Mouse (Mus musculus) neural tube, embryonic 13.5 days (tissue): ENCODE data around the gene B4galnt3. TPM values are rescaled to one million over a fixed set of nuclear protein-coding genes. Genes with fewer than 3 reads are reported as not detected.

Experiments
- ATAC-seq: fragments of 200-750 bp; cut with Nextera tagmentation; 2 replicates; pipeline ENCODE4 v1.8.0; 2017; ENCODE audit warnings: low read depth, mild to moderate bottlenecking, moderate TSS enrichment, moderate library complexity
- H3K27ac ChIP-seq: fragments of 300-500 bp; sonication (generic); replicated peaks from 2 replicates; pipeline ENCODE4 v1.5.1; 2015; ENCODE audit warnings: moderate library complexity, mild to moderate bottlenecking, inconsistent platforms
- H3K27me3 ChIP-seq: fragments of 300-500 bp; sonication (generic); 2 replicates; pipeline ENCODE4 v1.6.1; 2015; ENCODE audit warnings: mild to moderate bottlenecking, inconsistent platforms
- H3K36me3 ChIP-seq: fragments of 300-500 bp; sonication (generic); 2 replicates; pipeline ENCODE4 v1.6.1; 2015; ENCODE audit warnings: mild to moderate bottlenecking, inconsistent platforms
- H3K4me1 ChIP-seq: fragments of 300-500 bp; sonication (generic); replicated peaks from 2 replicates; pipeline ENCODE4 v1.6.1; 2015; ENCODE audit warnings: inconsistent platforms
- H3K4me2 ChIP-seq: fragments of 300-500 bp; sonication (generic); 2 replicates; pipeline ENCODE4 v1.6.1; 2015; ENCODE audit warnings: inconsistent platforms, mild to moderate bottlenecking, moderate library complexity
- H3K4me3 ChIP-seq: fragments of 300-500 bp; sonication (generic); 2 replicates; pipeline ENCODE4 v1.5.1; 2015; ENCODE audit warnings: mild to moderate bottlenecking, inconsistent platforms
- H3K9ac ChIP-seq: fragments of 300-500 bp; sonication (generic); 2 replicates; pipeline ENCODE4 v1.6.1; 2015; ENCODE audit warnings: moderate library complexity, mild to moderate bottlenecking, inconsistent platforms
- H3K9me3 ChIP-seq: fragments of 300-500 bp; sonication (generic); 2 replicates; pipeline ENCODE4 v1.6.1; 2016; ENCODE audit warnings: inconsistent platforms
- WGBS: fragments of 180-500 bp; shearing (Covaris S2); methylation state at CpG from one replicate; pipeline ENCODE4 v1.1.7; 2015; 5-methylcytosine and 5-hydroxymethylcytosine counted together
- polyA plus RNA-seq: library from polyadenylated mRNA; unstranded; fragments of >200 nt; fragmentation: Nextera tagmentation; extraction: Ambion mirVana; gene quantifications from 2 replicates; pipeline ENCODE4 v1.2.1, GENCODE M21; 2015

Gene B4galnt3
- polyA plus RNA-seq, 1 experiment from 2014 or later, result 0.11 TPM

DNA sequence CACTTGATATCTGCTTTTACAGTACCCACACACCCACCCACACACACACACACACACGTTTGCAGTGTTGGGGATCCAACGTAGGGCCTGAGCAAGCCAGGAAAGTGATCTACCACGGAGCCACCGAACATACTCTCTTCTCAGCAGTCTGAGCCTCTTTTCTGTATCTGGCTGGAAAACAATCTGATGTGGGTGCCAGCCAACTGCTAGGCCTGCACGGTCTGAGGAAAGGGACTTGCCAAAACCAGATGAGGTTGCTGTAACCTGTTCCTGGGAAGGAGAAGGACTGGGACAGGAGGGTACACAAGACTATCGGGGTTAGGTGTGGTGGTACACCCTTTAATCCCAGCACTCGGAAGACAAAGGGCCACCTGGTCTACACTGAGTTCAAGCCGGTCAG, 51.1 kb downstream of the B4galnt3 start:
- Histone ChIP-seq H3K4me2 (no peak overlapping the region), H3K27me3 (no peaks in the 10 kb centered on the region), H3K9me3 (no peaks in the 10 kb centered on the region), H3K4me3 (no peak overlapping the region), H3K27ac (no peak overlapping the region), H3K36me3 (no peaks in the 10 kb centered on the region), H3K4me1 (no peaks in the 10 kb centered on the region), H3K9ac (no peak overlapping the region)
- WGBS, result 81% methylated on average over 8 of the region's 8 CpGs
- ATAC-seq, result no peak

DNA sequence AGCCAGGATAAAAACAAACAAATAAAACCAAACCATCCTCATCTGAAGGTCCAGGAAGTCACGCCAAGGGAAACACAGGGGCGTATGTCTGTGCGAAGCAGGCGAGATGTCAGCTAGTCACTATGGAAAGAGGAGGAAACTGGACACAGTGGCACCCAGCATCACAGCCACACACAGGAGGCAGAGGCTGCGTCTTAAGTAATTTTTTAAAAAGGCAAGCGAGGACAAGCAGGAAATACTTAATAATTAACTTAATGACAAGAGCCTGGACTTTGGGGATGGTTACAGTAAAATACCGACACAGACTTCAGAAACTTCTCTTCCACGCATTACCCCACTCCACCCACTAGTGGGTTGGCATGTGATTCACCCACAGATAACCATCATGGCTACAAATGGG, 51.8 kb downstream of the B4galnt3 start:
- no peak overlapping the region for H3K4me3 ChIP-seq
- H3K9ac ChIP-seq, result no peak overlapping the region
- H3K36me3 ChIP-seq, result no peaks in the 10 kb centered on the region
- no peak overlapping the region for H3K27ac ChIP-seq
- WGBS, result 87% methylated on average over 8 of the region's 8 CpGs
- no peak overlapping the region for H3K4me2 ChIP-seq
- no peaks in the 10 kb centered on the region for H3K9me3 ChIP-seq
- ATAC-seq, result no peak
- H3K27me3 ChIP-seq, result no peaks in the 10 kb centered on the region
- H3K4me1 ChIP-seq, result no peaks in the 10 kb centered on the region

DNA sequence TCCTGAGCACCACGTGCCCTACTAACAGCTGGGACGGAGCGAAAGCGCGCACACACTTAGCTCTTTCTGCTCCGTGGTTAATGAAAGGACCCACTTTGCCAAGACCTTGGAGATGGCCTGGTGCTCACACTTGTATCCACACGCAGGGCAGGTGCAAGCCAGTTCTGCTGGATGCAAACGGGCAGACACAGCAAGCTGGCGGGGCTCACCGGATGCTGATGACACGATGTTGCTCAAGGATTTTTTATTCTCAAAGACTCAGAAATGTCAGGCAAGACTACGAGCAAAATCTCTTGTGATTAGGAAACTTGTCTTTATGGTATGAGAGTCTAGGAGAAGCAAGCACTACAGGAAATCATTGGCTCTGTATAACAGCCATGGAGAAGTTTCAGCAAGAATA, 52.9 kb downstream of the B4galnt3 start:
- Histone ChIP-seq H3K4me2 (no peak overlapping the region), H3K27ac (no peak overlapping the region), H3K4me1 (no peaks in the 10 kb centered on the region), H3K9ac (no peak overlapping the region), H3K4me3 (no peak overlapping the region), H3K9me3 (no peaks in the 10 kb centered on the region), H3K27me3 (no peaks in the 10 kb centered on the region), H3K36me3 (no peaks in the 10 kb centered on the region)
- WGBS, result 93% methylated on average over 12 of the region's 12 CpGs
- ATAC-seq, result no peak

DNA sequence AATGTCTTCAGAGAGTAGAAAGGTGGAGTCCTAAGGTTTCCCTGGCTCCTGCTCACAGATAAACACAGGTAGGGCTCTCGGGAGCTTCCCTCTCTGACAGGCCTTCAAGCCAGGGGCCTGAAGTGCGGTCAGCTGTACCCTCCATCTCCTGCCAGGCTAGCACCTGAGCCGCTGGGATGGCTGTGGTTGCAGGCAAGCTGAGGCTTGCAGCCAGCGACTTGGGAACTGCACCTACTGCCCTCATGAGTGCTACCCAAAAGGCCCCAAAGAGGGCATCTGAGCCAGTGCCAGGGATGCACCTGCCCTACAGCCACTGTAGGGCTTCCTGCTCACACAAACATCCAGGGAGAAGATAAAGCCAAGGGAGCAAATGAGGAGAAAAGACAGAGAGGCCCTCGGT, 53.9 kb downstream of the B4galnt3 start:
- Histone ChIP-seq H3K4me3 (no peak overlapping the region), H3K27ac (no peak overlapping the region), H3K4me1 (no peaks in the 10 kb centered on the region), H3K4me2 (no peak overlapping the region), H3K27me3 (no peaks in the 10 kb centered on the region), H3K9me3 (no peaks in the 10 kb centered on the region), H3K9ac (no peak overlapping the region), H3K36me3 (no peaks in the 10 kb centered on the region)
- no peak for ATAC-seq
- 81% methylated on average over 5 of the region's 5 CpGs for WGBS

DNA sequence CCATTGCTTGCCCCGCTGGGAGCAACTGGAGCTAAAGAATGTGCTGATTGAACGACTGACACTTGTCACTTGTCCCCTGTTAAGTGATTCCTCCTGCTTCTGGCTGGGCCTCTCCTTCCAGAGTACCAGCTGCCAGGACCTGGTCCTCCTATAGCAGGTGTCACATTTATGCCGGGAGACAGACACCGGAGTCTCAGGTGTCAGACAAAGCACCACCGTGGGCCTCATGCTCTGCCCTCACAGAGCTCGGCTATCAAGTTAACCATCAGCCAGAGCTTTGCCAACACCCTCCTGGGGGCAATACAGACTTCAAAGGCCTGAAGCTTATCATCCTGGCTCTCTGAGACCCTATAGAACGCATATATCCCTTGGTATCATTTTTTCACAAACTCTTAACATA, 58.5 kb downstream of the B4galnt3 start:
- 52% methylated on average over 7 of the region's 7 CpGs for WGBS
- H3K4me3 ChIP-seq, result no peak overlapping the region
- ATAC-seq, result no peak

DNA sequence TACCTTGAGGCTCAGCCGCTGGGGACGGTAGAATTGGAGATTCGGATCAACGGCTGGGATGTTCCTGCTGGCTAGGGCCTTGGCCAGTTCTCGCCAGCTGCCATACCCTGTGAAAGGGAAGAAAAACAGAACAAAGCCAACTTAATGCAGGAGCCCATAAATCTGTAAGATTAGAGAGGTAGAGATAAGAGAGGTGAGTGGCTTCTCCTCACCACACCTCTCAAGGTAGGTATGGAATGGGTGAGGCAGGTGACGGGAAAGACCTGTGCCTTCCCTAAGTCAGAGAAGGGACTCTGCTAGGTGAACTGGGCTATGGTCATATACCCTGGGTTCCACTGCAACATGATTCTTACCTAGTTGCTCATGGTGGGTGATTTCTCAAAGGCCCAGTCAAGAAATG, 61.5 kb downstream of the B4galnt3 start:
- Histone ChIP-seq H3K4me1 (peaks cover 5% of the 10 kb centered on the region; the same call in 1 of the 2 replicates), H3K36me3 (no peaks in the 10 kb centered on the region), H3K27me3 (no peaks in the 10 kb centered on the region), H3K9me3 (no peaks in the 10 kb centered on the region), H3K4me2 (no peak overlapping the region), H3K4me3 (no peak overlapping the region), H3K9ac (no peak overlapping the region), H3K27ac (no peak overlapping the region)
- 94% methylated on average over 6 of the region's 6 CpGs for WGBS
- ATAC-seq, result no peak

More for the DNA sequence above, 58.5 kb downstream of the B4galnt3 start:
- no peaks in the 10 kb centered on the region for H3K27me3 ChIP-seq
- H3K4me1 ChIP-seq, result no peaks in the 10 kb centered on the region
- H3K9me3 ChIP-seq, result no peaks in the 10 kb centered on the region
- H3K36me3 ChIP-seq, result no peaks in the 10 kb centered on the region
- H3K4me2 ChIP-seq, result no peak overlapping the region
- H3K9ac ChIP-seq, result no peak overlapping the region
- H3K27ac ChIP-seq, result no peak overlapping the region

DNA sequence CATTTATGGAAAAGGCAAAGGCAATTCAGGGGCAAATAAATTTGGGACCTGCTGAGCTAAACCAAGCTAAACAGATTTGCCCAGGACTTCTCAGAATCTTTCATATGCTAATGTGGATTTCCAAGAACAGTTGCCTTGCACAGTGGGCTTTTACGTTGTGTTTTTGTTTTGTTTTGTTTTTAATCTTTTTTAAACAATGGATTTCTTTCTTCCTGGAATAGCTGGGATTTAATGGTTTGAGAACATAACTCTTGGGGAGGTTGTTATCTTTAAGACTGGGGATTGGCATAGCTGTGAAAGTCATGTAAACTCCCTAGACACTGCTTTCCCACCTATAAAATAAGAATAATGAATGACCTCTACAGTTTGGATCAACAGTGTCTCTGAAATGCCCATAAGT, 63.9 kb downstream of the B4galnt3 start:
- no peak overlapping the region for H3K9ac ChIP-seq
- WGBS, result 18% methylated on average over 1 of the region's 1 CpGs
- no peaks in the 10 kb centered on the region for H3K27me3 ChIP-seq
- no peaks in the 10 kb centered on the region for H3K9me3 ChIP-seq
- no peak overlapping the region for H3K27ac ChIP-seq
- H3K4me2 ChIP-seq, result no peak overlapping the region
- no peak for ATAC-seq
- peaks cover 5% of the 10 kb centered on the region; the same call in 1 of the 2 replicates for H3K4me1 ChIP-seq
- H3K4me3 ChIP-seq, result no peak overlapping the region
- no peaks in the 10 kb centered on the region for H3K36me3 ChIP-seq

DNA sequence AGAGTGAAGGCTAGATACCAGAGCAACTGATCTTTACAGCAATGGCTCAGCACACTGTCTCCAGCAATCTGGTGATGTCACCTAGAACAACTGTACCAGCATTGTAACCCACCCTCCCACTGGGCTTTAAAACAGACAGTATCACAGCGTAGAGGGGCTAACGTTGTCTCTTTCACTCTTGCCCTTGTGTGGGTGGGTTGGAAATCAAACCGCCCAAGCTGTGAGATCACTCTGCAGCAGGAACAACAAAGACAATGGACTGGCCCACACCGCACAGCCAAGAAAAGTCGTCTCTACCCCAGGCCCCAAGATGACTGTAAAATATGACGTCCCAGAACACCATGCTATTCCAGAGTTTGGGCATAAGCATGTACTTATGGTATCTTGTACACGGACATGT, 64.6 kb downstream of the B4galnt3 start:
- no peak for ATAC-seq
- H3K9ac ChIP-seq, result no peak overlapping the region
- 65% methylated on average over 7 of the region's 7 CpGs for WGBS
- H3K4me2 ChIP-seq, result no peak overlapping the region
- H3K4me3 ChIP-seq, result no peak overlapping the region
- H3K9me3 ChIP-seq, result no peaks in the 10 kb centered on the region
- no peak overlapping the region for H3K27ac ChIP-seq
- no peaks in the 10 kb centered on the region for H3K36me3 ChIP-seq
- peaks cover 5% of the 10 kb centered on the region; the same call in 1 of the 2 replicates for H3K4me1 ChIP-seq
- no peaks in the 10 kb centered on the region for H3K27me3 ChIP-seq

DNA sequence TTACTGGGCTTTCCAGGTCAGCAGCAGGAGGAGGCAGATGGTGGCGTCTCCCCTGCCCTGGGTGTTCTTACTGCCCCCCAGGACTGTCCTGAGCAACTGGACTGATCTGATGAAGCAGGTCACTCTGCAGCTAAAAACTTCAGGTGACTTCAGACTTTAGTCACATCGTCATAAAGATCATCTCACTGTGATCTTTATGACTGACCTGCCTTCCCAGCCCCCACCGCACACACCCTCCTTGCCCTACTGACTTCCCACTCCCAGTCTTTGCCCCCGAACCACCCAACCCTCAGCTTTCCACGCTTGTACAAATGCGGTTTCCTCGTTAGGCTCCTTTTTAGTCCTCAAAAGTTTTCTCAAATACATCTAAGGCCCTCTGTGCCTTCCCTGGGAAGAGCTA, 67.3 kb downstream of the B4galnt3 start:
- 84% methylated on average over 7 of the region's 7 CpGs for WGBS
- no peak overlapping the region for H3K9ac ChIP-seq
- H3K9me3 ChIP-seq, result no peaks in the 10 kb centered on the region
- no peak overlapping the region for H3K27ac ChIP-seq
- H3K4me3 ChIP-seq, result no peak overlapping the region
- ATAC-seq, result no peak
- no peak overlapping the region for H3K4me2 ChIP-seq
- H3K4me1 ChIP-seq, result peaks cover 5% of the 10 kb centered on the region; the same call in 1 of the 2 replicates
- H3K36me3 ChIP-seq, result no peaks in the 10 kb centered on the region
- H3K27me3 ChIP-seq, result no peaks in the 10 kb centered on the region

DNA sequence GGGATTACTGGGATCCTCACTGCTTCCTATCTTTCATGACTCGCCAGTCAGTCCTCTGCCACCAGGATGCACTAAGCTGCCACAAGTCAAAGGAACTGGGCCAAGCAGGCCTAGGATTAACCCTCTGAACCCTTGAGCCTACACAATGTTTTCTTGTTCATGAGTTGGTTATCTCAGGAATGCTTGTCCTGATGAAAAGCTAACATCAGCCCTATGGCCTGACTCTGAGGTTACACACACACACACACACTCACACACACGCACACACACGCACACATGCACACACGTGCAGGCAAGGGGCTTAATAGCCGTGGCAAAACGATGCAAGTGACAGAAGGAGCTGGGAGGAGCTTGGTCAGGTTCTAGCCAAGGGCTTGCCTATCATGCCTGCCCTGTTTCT, 69.0 kb downstream of the B4galnt3 start:
- Histone ChIP-seq H3K4me1 (peaks cover 1% of the 10 kb centered on the region; the same call in 1 of the 2 replicates), H3K4me3 (no peak overlapping the region), H3K27me3 (no peaks in the 10 kb centered on the region), H3K9ac (no peak overlapping the region), H3K9me3 (no peaks in the 10 kb centered on the region), H3K4me2 (no peak overlapping the region), H3K27ac (no peak overlapping the region; the same call in 1 of the 2 replicates), H3K36me3 (no peaks in the 10 kb centered on the region)
- WGBS, result 69% methylated on average over 6 of the region's 6 CpGs
- ATAC-seq, result no peak

DNA sequence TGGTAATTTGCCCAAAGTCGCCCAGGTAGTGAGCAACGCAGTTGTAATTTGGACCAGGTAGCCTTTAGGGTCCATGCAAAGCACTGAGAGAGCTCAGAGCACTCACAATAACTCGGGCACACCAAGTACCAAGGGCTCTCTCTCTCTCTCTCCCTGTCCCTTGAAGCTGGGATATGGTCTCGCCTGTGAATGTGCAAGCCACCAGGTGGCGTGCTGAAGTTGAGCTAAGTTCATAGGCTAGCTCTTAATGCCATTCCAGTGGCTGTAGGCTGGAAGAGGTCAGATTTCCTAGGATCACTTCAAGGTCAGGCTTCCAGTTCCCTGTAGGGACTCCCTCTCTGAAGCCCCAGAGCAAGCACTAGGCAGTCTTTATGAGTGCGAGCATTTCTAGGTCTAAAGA, 71.7 kb downstream of the B4galnt3 start:
- no peaks in the 10 kb centered on the region for H3K27me3 ChIP-seq
- H3K4me3 ChIP-seq, result no peak overlapping the region
- H3K9me3 ChIP-seq, result no peaks in the 10 kb centered on the region
- H3K27ac ChIP-seq, result no peak overlapping the region
- 27% methylated on average over 6 of the region's 6 CpGs for WGBS
- H3K9ac ChIP-seq, result no peak overlapping the region
- no peak for ATAC-seq
- no peaks in the 10 kb centered on the region for H3K4me1 ChIP-seq
- no peak overlapping the region for H3K4me2 ChIP-seq
- H3K36me3 ChIP-seq, result no peaks in the 10 kb centered on the region

DNA sequence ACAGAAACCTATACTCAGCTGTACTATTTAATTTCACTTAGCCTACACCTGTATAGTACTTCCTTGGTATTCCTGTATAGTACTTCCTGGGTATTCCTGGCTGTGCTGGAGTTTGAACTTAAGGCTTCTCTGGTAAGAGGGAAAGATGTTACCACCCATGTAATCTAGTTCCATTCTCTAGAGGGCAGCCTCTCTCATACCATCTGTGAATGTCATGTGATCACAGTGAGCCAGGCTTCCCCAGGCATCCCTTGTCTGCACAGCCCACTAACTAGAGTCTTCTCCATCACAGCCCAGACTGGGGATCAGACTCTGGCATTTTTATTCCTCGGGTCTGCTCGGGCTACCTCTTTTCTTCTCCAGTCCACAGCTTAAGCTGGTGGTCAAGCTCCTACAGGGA, 75.1 kb downstream of the B4galnt3 start:
- Histone ChIP-seq H3K9ac (no peak overlapping the region), H3K27me3 (no peaks in the 10 kb centered on the region), H3K4me3 (no peak overlapping the region), H3K36me3 (no peaks in the 10 kb centered on the region), H3K4me2 (no peak overlapping the region), H3K9me3 (no peaks in the 10 kb centered on the region), H3K4me1 (no peaks in the 10 kb centered on the region), H3K27ac (no peak overlapping the region)
- no peak for ATAC-seq
- 87% methylated on average over 2 of the region's 2 CpGs for WGBS

DNA sequence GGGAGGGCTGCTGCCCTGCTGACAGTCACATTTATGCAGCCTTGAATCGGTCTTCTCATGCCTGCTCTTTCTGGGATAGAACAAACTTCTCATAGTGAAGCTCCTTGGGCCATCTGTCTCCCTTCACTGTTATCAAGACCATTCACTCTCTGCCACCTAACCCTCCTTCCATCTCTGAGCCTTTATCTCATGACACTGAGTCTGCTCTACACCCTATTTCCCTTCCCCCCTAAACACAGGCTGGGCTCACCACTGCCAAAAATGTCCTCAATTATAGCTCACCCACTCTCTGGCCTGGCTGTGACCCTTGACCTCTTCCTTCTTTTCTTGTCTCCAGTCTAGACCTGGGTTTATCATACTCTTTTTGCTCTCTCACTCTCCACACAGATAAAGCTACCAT, 77.7 kb downstream of the B4galnt3 start:
- no peaks in the 10 kb centered on the region for H3K27me3 ChIP-seq
- no peak for ATAC-seq
- 94% methylated on average over 1 of the region's 1 CpGs for WGBS
- no peak overlapping the region for H3K4me3 ChIP-seq
- no peaks in the 10 kb centered on the region for H3K9me3 ChIP-seq
- H3K4me1 ChIP-seq, result no peaks in the 10 kb centered on the region
- H3K36me3 ChIP-seq, result no peaks in the 10 kb centered on the region
- no peak overlapping the region for H3K9ac ChIP-seq
- no peak overlapping the region for H3K27ac ChIP-seq
- no peak overlapping the region for H3K4me2 ChIP-seq
